Mouse (Mus musculus) kidney, adult 2 months (tissue): ENCODE data around the gene Cacng7. TPM values are rescaled to one million over a fixed set of nuclear protein-coding genes. Genes with fewer than 3 reads are reported as not detected.

Experiments used
- DNase-seq: peaks from one replicate; pipeline ENCODE4 v3.0.0; 2021
- H3K27ac ChIP-seq: fragments of 200-500 bp; 2 replicates; pipeline ENCODE4 v1.5.1; 2012; ENCODE audit warnings: low read depth, low read length, control low read depth, inconsistent platforms; ENCODE audit not compliant: insufficient read depth
- H3K27me3 ChIP-seq: fragments of 200-500 bp; replicated peaks from 2 replicates; pipeline ENCODE4 v1.6.1; 2012; ENCODE audit warnings: mild to moderate bottlenecking, moderate library complexity, low read length, inconsistent platforms; ENCODE audit not compliant: control insufficient read depth, insufficient read depth
- H3K36me3 ChIP-seq: fragments of 200-500 bp; 2 replicates; pipeline ENCODE4 v1.6.1; 2012; ENCODE audit warnings: mild to moderate bottlenecking, moderate library complexity, low read length, inconsistent platforms; ENCODE audit not compliant: control insufficient read depth, insufficient read depth
- H3K4me1 ChIP-seq: fragments of 200-500 bp; 2 replicates; pipeline ENCODE4 v1.6.1; 2011; ENCODE audit warnings: low read length; ENCODE audit not compliant: control insufficient read depth, insufficient read depth
- H3K4me3 ChIP-seq: fragments of 200-500 bp; 2 replicates; pipeline ENCODE4 v1.5.1; 2011; ENCODE audit warnings: mild to moderate bottlenecking, low read depth, low read length, control low read depth; ENCODE audit not compliant: insufficient read depth
- CTCF ChIP-seq: fragments of 200-500 bp; conservative IDR thresholded peaks from 2 replicates; pipeline ENCODE4 v1.5.1; 2011; ENCODE audit warnings: low read depth, mild to moderate bottlenecking, control low read depth, low read length, moderate library complexity, mixed read lengths; ENCODE audit not compliant: insufficient read depth, insufficient read length
- POLR2A ChIP-seq: fragments of 200-500 bp; IDR thresholded peaks from one replicate; pipeline ENCODE4 v1.6.1; 2011; ENCODE audit warnings: low read depth, low read length, control low read depth
- WGBS: fragments of 180-500 bp; shearing (Covaris S2); methylation state at CpG from one replicate; pipeline ENCODE4 v1.1.7; 2018; 5-methylcytosine and 5-hydroxymethylcytosine counted together
- polyA plus RNA-seq: library from polyadenylated mRNA; depleted of rRNA; stranded (reverse); fragments of >200 nt; gene quantifications from 2 replicates; pipeline ENCODE4 v1.2.3, GENCODE M21; 2012; rRNA removed

The Cacng7 gene
- polyA plus RNA-seq, 1 experiment, result 4.4 TPM

DNA sequence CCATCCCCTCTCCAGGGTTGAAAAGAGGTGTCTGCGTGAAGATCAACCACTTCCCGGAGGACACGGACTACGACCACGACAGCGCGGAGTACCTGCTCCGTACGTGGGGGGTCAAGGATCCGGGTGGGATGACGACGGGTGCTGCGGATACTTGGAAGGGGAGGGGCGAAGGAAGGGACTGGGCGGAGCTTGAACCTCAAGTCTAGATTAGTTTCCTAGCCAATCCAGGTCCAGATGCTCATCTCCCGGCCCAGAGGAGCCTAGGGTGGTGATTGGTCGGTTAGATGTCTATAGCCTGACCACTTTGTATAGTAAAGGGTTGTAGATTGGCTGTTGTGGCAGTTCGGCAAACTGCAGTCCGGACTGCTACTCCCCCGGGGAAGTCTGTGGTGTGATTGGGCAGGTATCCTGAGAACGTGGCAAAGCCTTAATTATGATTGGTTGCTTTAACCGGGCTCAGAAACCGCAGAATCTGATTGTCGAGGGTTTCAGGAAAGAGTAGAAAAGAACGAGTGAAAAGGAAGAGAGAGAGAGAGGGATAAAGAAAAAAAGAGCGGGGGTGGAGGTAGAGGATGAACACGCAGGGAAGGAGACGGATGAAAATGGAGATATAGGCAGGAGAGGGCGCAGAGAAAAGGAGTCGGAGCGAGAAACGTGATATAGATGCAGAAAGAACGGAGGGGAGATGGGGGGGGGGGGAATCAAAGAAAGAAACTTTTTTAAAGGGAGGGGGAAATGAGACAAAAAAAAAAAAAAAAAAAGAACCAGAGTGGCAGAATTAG lies 78.6 kb downstream of the Cacng7 start:
- TF ChIP-seq CTCF (no peak), POLR2A (no peak)
- H3K4me3 ChIP-seq, result no peak overlapping the region
- peak; percentile 26 for DNase-seq
- WGBS, result under 1% methylated on average over 33 of the region's 33 CpGs
- no peak overlapping the region for H3K27ac ChIP-seq
- H3K4me1 ChIP-seq, result no peaks in the 10 kb centered on the region
- H3K27me3 ChIP-seq, result peaks cover 3% of the 10 kb centered on the region
- no peaks in the 10 kb centered on the region for H3K36me3 ChIP-seq

DNA sequence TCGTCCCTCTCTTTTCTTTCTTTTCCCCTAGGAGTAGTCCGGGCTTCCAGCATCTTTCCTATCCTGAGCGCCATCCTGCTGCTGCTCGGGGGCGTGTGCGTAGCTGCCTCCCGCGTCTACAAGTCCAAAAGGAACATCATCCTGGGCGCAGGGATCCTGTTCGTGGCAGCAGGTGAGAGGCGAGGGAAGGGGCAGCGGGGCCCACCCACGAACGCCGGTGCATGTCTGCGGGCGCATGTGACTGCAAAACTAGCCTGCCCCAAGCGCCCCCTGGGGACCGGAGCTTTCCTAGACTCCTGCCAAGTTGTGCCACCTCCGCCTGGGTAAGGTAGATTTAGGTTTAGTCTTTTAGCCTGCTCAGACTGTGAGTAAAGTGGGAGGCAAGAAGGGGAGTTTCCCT lies 79.3 kb downstream of the Cacng7 start:
- H3K4me3 ChIP-seq, result no peak overlapping the region
- no peaks in the 10 kb centered on the region for H3K36me3 ChIP-seq
- H3K4me1 ChIP-seq, result no peaks in the 10 kb centered on the region
- DNase-seq, result no peak
- H3K27me3 ChIP-seq, result peaks cover 3% of the 10 kb centered on the region
- TF ChIP-seq CTCF (no peak), POLR2A (no peak)
- WGBS, result 2% methylated on average over 20 of the region's 20 CpGs
- H3K27ac ChIP-seq, result no peak overlapping the region

DNA sequence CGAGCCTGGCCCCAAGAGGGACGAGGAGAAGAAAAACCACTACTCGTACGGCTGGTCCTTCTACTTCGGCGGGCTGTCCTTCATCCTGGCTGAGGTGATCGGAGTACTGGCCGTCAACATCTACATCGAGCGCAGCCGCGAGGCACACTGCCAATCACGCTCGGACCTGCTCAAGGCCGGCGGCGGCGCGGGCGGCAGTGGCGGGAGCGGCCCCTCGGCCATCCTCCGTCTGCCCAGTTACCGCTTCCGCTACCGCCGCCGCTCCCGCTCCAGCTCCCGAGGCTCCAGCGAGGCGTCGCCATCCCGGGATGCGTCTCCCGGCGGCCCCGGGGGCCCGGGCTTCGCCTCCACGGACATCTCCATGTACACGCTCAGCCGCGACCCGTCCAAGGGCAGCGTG lies 82.1 kb downstream of the Cacng7 start:
- no peaks in the 10 kb centered on the region for H3K36me3 ChIP-seq
- TF ChIP-seq POLR2A (no peak), CTCF (no peak)
- DNase-seq, result peak; percentile 24
- peaks cover 3% of the 10 kb centered on the region for H3K27me3 ChIP-seq
- peak overlapping the region; percentile 31 for H3K4me3 ChIP-seq
- H3K4me1 ChIP-seq, result no peaks in the 10 kb centered on the region
- under 1% methylated on average over 47 of the region's 47 CpGs for WGBS
- no peak overlapping the region for H3K27ac ChIP-seq

DNA sequence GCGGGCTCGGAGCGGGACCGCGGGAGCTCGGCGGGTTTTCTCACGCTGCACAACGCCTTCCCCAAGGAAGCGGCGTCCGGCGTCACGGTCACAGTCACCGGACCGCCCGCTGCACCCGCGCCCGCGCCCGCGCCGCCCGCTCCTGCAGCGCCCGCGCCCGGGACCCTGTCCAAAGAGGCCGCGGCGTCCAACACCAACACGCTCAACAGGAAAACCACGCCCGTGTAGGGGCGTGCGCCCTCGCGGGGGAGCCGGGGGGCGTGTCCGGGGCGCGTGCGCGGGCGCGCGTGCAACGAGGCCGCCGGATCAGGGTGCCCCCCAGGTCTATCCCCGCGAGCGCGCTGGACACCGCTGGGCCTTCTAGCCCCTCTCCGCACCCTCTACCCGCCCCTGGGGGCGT lies 82.6 kb downstream of the Cacng7 start:
- peaks cover 3% of the 10 kb centered on the region for H3K27me3 ChIP-seq
- H3K4me1 ChIP-seq, result no peaks in the 10 kb centered on the region
- H3K4me3 ChIP-seq, result peak overlapping the region; percentile 31
- no peaks in the 10 kb centered on the region for H3K36me3 ChIP-seq
- peak; percentile 52 for DNase-seq
- no peak overlapping the region for H3K27ac ChIP-seq
- WGBS, result under 1% methylated on average over 59 of the region's 60 CpGs
- TF ChIP-seq CTCF (no peak), POLR2A (no peak)

Other genes starting within 250 kb of the Cacng7 start
- not detected in 2 replicates for gene AU018091, start 163.8 kb upstream of the Cacng7 start, polyA plus RNA-seq
- 0.02 TPM in 1 of 2 replicates, not detected in the other for gene Nlrp12, start 83.2 kb upstream of the Cacng7 start, polyA plus RNA-seq
- gene Myadm, start 43.9 kb upstream of the Cacng7 start, polyA plus RNA-seq, result 111 and 114 TPM in 2 replicates
- 0.44 and 0.77 TPM in 2 replicates for gene Prkcg, start 43.8 kb upstream of the Cacng7 start, polyA plus RNA-seq
- 0.11 TPM in 1 of 2 replicates, not detected in the other for gene Cacng8, start 57.7 kb downstream of the Cacng7 start, polyA plus RNA-seq
- gene Cacng6, start 91.2 kb downstream of the Cacng7 start, polyA plus RNA-seq, result 1.3 TPM in 1 of 2 replicates, not detected in the other
- 2.9 and 3.7 TPM in 2 replicates for gene Tarm1, start 169.7 kb downstream of the Cacng7 start, polyA plus RNA-seq